Mouse (Mus musculus): ENCODE measurements at regions not wholly inside any gene's neighbourhood (a gene's known extent, or its start where the extent isn't known, plus 50 kb on each side); places are given as distances from the start of the nearest gene placed in this dataset.

- H3K4me2 ChIP-seq (replicated peaks; ENCODE audit: low read depth, low read length) = no peak overlapping the region
- no peak overlapping the region for H3K4me3 ChIP-seq (ENCODE audit: low read depth, low read length)
- no peaks in the 10 kb centered on the region for H3K27me3 ChIP-seq (ENCODE audit: control insufficient read depth, insufficient read depth, low read length)
- H3K9me3 ChIP-seq (ENCODE audit: control insufficient read depth, low read depth, low read length) = no peaks in the 10 kb centered on the region
- ATAC-seq (ENCODE audit: insufficient number of reproducible peaks, insufficient read depth, low FRiP score, low read depth) = no peak
- H3K27ac ChIP-seq (ENCODE audit: low read length) = no peak overlapping the region
- WGBS = 92% methylated on average over 4 of the region's 4 CpGs
- no peaks in the 10 kb centered on the region for H3K4me1 ChIP-seq (ENCODE audit: control insufficient read depth, insufficient read depth, low read length)
- H3K9ac ChIP-seq (replicated peaks; ENCODE audit: low read depth, low read length) = no peak overlapping the region
- H3K36me3 ChIP-seq (ENCODE audit: control insufficient read depth, insufficient read depth, low read length) = no peaks in the 10 kb centered on the region
These were observed 61.2 kb downstream of the Ascl1 start for GRCm38 (mm10) chr10:87432306-87432705.

DNA sequence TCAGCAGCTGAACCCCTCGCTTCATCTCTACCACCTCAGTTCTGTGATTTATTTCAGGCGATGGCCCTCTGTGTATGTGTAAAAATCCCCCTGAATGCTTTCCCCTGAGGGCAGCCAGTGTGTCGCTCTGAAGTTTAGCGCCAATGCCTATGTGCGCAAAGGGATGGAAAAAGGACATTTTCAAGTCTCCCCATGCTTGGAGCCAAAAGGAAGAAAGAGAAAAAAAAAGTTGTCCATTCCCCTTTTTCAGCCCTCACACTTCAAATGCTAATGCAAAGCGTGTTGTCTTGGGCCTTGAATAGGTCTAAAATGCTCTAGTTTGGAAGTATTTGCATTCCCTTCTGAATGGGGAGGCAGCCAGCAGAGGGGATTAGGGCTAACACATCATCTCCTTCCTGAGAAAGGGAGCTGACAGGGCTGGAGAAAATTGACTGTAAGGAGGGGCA, 73.5 kb downstream of the Ascl1 start:
- no peak overlapping the region for H3K9ac ChIP-seq (replicated peaks; ENCODE audit: low read depth, low read length)
- no peak overlapping the region for H3K27ac ChIP-seq (ENCODE audit: low read length)
- H3K4me3 ChIP-seq (ENCODE audit: low read depth, low read length) = no peak overlapping the region
- no peaks in the 10 kb centered on the region for H3K27me3 ChIP-seq (ENCODE audit: control insufficient read depth, insufficient read depth, low read length)
- H3K9me3 ChIP-seq (ENCODE audit: control insufficient read depth, low read depth, low read length) = no peaks in the 10 kb centered on the region
- H3K4me2 ChIP-seq (replicated peaks; ENCODE audit: low read depth, low read length) = no peak overlapping the region
- no peaks in the 10 kb centered on the region for H3K4me1 ChIP-seq (ENCODE audit: control insufficient read depth, insufficient read depth, low read length)
- no peaks in the 10 kb centered on the region for H3K36me3 ChIP-seq (ENCODE audit: control insufficient read depth, insufficient read depth, low read length)
- 20% methylated on average over 6 of the region's 6 CpGs for WGBS
- no peak for ATAC-seq (ENCODE audit: insufficient number of reproducible peaks, insufficient read depth, low FRiP score, low read depth)

DNA sequence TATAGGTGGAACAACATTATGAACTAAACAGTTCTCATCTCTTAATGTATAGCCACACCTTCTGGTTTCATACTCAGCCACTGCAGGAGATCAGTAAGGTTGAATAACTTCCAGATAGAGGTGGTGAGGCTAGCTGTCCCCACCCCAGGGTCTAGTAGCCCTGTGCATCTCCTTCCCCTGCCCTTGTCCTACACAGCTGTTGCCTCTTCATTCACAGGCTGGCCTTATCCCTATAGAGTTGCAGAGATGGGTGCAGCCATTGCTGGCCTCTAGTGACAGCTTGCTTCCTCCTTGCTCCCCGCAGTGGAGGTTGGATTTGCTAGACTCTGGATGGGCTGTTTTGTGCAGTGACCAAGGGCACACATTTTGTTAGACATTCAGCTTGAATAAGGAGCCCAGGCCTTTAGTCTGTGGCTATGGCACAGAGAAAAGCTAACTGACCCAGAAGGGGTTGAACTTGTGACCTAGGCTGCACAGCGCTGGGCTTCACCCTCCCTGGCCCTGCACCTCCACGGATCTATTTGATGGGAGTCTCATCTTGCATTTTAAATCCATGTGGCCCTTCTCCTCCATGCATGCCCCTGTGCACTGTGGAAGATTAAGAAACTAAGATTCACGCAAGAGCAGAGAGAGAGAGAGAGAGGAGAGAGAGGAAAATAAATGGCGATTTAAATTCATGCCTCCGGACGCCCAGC, 74.1 kb downstream of the Ascl1 start:
- 31% methylated on average over 7 of the region's 7 CpGs for WGBS
- Histone ChIP-seq H3K9ac (replicated peaks; ENCODE audit: low read depth, low read length) (no peak overlapping the region), H3K4me2 (replicated peaks; ENCODE audit: low read depth, low read length) (no peak overlapping the region), H3K4me3 (ENCODE audit: low read depth, low read length) (no peak overlapping the region), H3K4me1 (ENCODE audit: control insufficient read depth, insufficient read depth, low read length) (no peaks in the 10 kb centered on the region), H3K9me3 (ENCODE audit: control insufficient read depth, low read depth, low read length) (no peaks in the 10 kb centered on the region), H3K36me3 (ENCODE audit: control insufficient read depth, insufficient read depth, low read length) (no peaks in the 10 kb centered on the region), H3K27me3 (ENCODE audit: control insufficient read depth, insufficient read depth, low read length) (no peaks in the 10 kb centered on the region), H3K27ac (ENCODE audit: low read length) (no peak overlapping the region)
- no peak for ATAC-seq (ENCODE audit: insufficient number of reproducible peaks, insufficient read depth, low FRiP score, low read depth)

DNA sequence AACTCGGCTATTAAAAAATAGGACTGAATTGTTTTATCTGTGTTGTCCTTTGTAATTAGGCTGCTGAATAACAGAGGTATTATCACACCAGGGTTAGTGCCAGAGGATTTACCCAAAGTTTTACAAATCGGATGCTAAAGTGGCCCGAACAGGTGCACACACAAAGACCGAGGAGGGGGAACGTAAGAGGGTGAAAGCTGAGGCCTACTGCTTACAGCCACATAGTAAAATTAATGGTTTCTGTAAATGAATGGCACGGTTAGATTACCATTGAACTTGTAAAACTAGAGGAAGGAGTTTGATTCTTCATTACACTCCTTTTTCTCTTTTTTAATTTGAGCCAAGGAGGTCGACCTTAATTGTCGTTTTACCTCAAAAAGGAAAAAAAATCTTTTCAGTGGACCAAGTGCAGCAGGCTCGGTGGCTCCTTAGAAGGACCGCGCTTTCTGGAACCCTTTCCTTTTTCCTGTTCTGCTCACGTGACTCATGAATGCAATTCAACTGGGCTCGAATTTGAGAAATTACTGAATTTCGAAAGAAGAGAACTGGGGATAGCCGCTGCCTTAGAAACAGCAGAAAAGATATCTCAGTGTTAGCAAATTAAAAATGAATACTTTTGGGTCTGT, 99.1 kb downstream of the Ascl1 start:
- 70% methylated on average over 15 of the region's 15 CpGs for WGBS
- no peaks in the 10 kb centered on the region for H3K27me3 ChIP-seq (ENCODE audit: control insufficient read depth, insufficient read depth, low read length)
- no peak overlapping the region for H3K27ac ChIP-seq (ENCODE audit: low read length)
- no peak overlapping the region for H3K4me2 ChIP-seq (replicated peaks; ENCODE audit: low read depth, low read length)
- H3K9ac ChIP-seq (replicated peaks; ENCODE audit: low read depth, low read length) = no peak overlapping the region
- no peaks in the 10 kb centered on the region for H3K9me3 ChIP-seq (ENCODE audit: control insufficient read depth, low read depth, low read length)
- no peaks in the 10 kb centered on the region for H3K4me1 ChIP-seq (ENCODE audit: control insufficient read depth, insufficient read depth, low read length)
- ATAC-seq (ENCODE audit: insufficient number of reproducible peaks, insufficient read depth, low FRiP score, low read depth) = no peak
- no peaks in the 10 kb centered on the region for H3K36me3 ChIP-seq (ENCODE audit: control insufficient read depth, insufficient read depth, low read length)
- no peak overlapping the region for H3K4me3 ChIP-seq (ENCODE audit: low read depth, low read length)

DNA sequence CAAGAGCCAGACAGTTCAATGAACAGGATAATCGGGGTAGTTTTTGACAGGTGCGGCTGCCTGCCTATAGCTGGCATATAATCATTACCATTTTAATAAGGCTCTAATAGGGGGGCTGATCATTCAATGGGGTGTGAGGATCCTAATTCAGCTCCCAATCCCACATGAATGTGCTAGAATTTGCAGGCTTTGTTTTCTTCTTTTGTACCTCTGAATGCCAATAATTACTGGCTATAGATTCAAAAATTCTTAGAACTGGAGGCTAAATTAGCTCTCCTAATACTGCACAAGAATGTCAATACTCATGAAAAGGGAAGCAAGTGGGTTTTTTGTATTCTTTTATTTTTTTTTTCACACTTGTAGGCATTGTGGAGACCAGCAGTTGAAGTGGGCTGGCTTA, 104.3 kb downstream of the Ascl1 start:
- 92% methylated on average over 2 of the region's 2 CpGs for WGBS
- Histone ChIP-seq H3K4me1 (ENCODE audit: control insufficient read depth, insufficient read depth, low read length) (no peaks in the 10 kb centered on the region), H3K27me3 (ENCODE audit: control insufficient read depth, insufficient read depth, low read length) (no peaks in the 10 kb centered on the region), H3K4me3 (ENCODE audit: low read depth, low read length) (no peak overlapping the region), H3K9me3 (ENCODE audit: control insufficient read depth, low read depth, low read length) (no peaks in the 10 kb centered on the region), H3K4me2 (replicated peaks; ENCODE audit: low read depth, low read length) (no peak overlapping the region), H3K27ac (ENCODE audit: low read length) (no peak overlapping the region), H3K9ac (replicated peaks; ENCODE audit: low read depth, low read length) (no peak overlapping the region), H3K36me3 (ENCODE audit: control insufficient read depth, insufficient read depth, low read length) (no peaks in the 10 kb centered on the region)
- no peak for ATAC-seq (ENCODE audit: insufficient number of reproducible peaks, insufficient read depth, low FRiP score, low read depth)

DNA sequence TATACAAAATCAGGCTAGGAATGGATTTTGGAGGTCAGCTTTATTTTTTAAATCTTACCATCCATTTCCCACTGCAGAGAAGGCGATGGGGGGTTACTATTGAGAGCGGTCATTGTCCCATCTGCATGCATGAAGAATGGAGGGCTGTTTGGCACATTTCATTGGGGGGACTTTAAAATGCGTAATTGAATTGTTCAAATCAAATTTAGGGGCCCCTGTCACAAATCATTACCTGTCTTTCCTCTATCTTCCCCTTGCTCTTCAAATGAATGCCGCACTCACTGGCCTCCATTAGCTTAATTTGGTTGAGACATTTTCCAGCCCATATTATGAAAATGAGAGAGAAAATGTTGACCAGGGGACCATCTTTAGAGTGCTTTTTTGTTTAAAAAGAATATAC, 108.2 kb downstream of the Ascl1 start:
- no peak overlapping the region for H3K9ac ChIP-seq (replicated peaks; ENCODE audit: low read depth, low read length)
- ATAC-seq (ENCODE audit: insufficient number of reproducible peaks, insufficient read depth, low FRiP score, low read depth) = no peak
- 87% methylated on average over 4 of the region's 4 CpGs for WGBS
- H3K4me3 ChIP-seq (ENCODE audit: low read depth, low read length) = no peak overlapping the region
- H3K36me3 ChIP-seq (ENCODE audit: control insufficient read depth, insufficient read depth, low read length) = no peaks in the 10 kb centered on the region
- H3K27ac ChIP-seq (ENCODE audit: low read length) = no peak overlapping the region
- H3K27me3 ChIP-seq (ENCODE audit: control insufficient read depth, insufficient read depth, low read length) = no peaks in the 10 kb centered on the region
- no peaks in the 10 kb centered on the region for H3K9me3 ChIP-seq (ENCODE audit: control insufficient read depth, low read depth, low read length)
- H3K4me1 ChIP-seq (ENCODE audit: control insufficient read depth, insufficient read depth, low read length) = no peaks in the 10 kb centered on the region
- H3K4me2 ChIP-seq (replicated peaks; ENCODE audit: low read depth, low read length) = no peak overlapping the region

DNA sequence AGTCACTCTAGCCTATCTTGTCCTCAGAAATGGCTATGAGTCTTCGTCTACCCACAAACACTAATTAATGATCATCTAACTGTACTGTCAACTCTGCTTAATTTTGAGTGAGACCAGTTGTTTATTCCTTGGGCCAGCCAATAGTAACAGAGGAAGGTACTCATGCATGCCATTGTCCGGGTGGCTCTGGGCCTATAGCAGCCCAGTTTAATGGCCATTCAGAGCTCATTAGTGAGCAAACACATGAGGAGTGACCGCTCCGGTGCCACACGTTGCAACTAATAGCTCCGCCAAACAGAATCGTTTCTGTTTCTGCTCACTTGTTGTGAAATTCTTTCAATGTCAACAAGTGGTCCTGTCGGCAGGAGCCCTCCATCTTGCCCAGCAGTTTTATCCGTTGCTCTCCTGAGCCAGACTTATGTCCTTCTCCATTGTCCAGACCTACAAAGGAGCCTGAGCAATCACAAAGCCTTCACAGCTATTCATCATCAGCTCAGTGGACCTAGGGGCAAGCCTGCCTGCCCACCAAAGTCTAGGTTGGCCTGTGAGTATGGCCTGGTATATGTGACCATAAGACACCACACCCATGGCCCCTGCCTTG, 108.8 kb downstream of the Ascl1 start:
- Histone ChIP-seq H3K4me3 (ENCODE audit: low read depth, low read length) (no peak overlapping the region), H3K4me2 (replicated peaks; ENCODE audit: low read depth, low read length) (no peak overlapping the region), H3K9me3 (ENCODE audit: control insufficient read depth, low read depth, low read length) (no peaks in the 10 kb centered on the region), H3K36me3 (ENCODE audit: control insufficient read depth, insufficient read depth, low read length) (no peaks in the 10 kb centered on the region), H3K9ac (replicated peaks; ENCODE audit: low read depth, low read length) (no peak overlapping the region), H3K27me3 (ENCODE audit: control insufficient read depth, insufficient read depth, low read length) (no peaks in the 10 kb centered on the region), H3K4me1 (ENCODE audit: control insufficient read depth, insufficient read depth, low read length) (no peaks in the 10 kb centered on the region), H3K27ac (ENCODE audit: low read length) (no peak overlapping the region)
- 82% methylated on average over 9 of the region's 9 CpGs for WGBS
- no peak for ATAC-seq (ENCODE audit: insufficient number of reproducible peaks, insufficient read depth, low FRiP score, low read depth)

DNA sequence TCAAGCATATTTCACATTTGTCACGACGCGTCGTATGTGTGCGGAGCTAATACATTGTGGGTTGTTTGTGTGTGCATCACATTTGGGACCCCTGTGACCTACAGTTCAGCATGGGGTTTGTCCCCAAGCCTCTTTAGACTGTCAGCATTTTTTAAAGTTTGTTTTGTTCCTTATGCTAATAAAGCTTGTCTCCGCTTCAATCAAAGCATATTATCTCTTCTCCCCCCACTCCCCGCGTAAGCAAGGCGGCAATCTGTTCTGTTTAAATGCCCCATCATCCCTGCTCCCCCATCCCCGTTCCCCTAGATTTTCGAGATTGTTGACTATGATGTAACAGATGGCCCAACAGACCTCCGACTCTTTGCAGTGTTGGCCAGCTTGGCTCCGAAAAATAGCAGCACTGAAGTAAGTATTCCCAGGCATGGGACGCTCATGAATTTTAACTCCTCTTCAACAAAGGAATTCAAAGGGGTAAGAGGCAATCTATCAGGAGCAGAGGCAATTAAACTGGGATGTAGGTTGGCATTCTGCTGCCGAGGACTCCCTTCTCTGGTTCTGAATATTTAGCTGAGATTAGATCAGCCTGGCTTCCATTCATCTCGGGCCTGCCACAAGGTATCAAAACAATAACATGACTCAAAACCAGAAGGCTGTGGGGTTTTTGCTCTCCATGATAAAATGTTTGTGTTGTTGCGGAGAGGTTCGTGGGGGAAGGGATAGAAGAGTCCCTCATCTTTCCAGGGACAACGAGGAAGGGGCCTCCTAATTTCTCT, 141.9 kb downstream of the Ascl1 start:
- no peak for ATAC-seq (ENCODE audit: insufficient number of reproducible peaks, insufficient read depth, low FRiP score, low read depth)
- Histone ChIP-seq H3K27me3 (ENCODE audit: control insufficient read depth, insufficient read depth, low read length) (no peaks in the 10 kb centered on the region), H3K9ac (replicated peaks; ENCODE audit: low read depth, low read length) (no peak overlapping the region), H3K4me1 (ENCODE audit: control insufficient read depth, insufficient read depth, low read length) (no peaks in the 10 kb centered on the region), H3K4me2 (replicated peaks; ENCODE audit: low read depth, low read length) (no peak overlapping the region), H3K36me3 (ENCODE audit: control insufficient read depth, insufficient read depth, low read length) (no peaks in the 10 kb centered on the region), H3K9me3 (ENCODE audit: control insufficient read depth, low read depth, low read length) (no peaks in the 10 kb centered on the region), H3K27ac (ENCODE audit: low read length) (no peak overlapping the region), H3K4me3 (ENCODE audit: low read depth, low read length) (no peak overlapping the region)
- WGBS = 62% methylated on average over 19 of the region's 19 CpGs
